Mouse (Mus musculus) yolk sac, embryonic 10.5 days (tissue): ENCODE measurements around the gene Foxo3.

Source experiments
- DNase-seq: peaks from one replicate; pipeline ENCODE4 v3.0.0-alpha.2; 2017; ENCODE audit warnings: low spot score

The Foxo3 gene

GRCm38 (mm10) chr10:42275871-42276501, 569 bp downstream of the Foxo3 start:
- DNase-seq, result peak; percentile 84

DNA sequence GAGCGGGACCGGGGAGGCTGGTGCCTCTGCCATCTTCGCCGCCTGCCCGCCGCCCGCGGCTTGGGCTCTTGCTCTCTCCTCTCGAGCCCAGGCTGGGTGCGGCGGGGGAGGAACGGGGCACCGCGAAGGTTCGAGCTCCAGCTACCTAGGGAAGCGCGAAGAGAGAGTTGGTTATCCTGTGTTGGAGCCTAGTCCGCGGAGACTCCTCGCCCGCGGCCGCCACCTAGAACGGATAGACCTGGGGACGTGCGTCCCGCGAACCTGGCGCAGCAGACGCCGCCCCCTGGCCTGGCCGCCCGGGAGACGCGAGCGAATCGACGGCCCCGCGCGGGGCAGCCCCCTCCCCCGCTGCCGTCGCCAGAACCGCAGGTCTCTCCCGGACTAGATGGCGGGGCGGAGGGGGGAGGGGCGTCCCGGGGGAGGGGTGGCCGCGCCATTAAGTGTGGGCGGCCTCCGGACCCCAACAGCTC, 1.1 kb downstream of the Foxo3 start:
- DNase-seq, result no peak

- no peak for DNase-seq
Observed at GRCm38 (mm10) chr10:42274712-42275400, 1.7 kb downstream of the Foxo3 start.

- peak; percentile 81 for DNase-seq
Observed at GRCm38 (mm10) chr10:42273760-42274691, 2.5 kb downstream of the Foxo3 start.

DNA sequence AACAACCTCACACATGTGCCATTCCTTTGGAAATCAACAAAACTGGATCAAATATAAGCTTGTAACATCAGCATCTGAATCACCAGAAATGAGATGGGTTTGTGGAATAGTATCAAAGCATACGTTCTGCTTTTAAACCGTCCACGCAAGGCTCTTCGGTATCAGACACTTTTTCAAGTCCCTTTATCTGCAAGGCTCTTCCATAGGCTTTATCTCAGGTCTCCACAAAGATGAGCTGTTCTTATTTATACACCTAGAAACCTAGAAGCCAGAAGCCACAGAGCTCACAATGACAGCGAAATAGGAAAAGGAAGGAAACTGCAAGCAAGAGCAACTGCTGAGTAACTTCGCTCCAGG, 3.2 kb downstream of the Foxo3 start:
- no peak for DNase-seq

DNA sequence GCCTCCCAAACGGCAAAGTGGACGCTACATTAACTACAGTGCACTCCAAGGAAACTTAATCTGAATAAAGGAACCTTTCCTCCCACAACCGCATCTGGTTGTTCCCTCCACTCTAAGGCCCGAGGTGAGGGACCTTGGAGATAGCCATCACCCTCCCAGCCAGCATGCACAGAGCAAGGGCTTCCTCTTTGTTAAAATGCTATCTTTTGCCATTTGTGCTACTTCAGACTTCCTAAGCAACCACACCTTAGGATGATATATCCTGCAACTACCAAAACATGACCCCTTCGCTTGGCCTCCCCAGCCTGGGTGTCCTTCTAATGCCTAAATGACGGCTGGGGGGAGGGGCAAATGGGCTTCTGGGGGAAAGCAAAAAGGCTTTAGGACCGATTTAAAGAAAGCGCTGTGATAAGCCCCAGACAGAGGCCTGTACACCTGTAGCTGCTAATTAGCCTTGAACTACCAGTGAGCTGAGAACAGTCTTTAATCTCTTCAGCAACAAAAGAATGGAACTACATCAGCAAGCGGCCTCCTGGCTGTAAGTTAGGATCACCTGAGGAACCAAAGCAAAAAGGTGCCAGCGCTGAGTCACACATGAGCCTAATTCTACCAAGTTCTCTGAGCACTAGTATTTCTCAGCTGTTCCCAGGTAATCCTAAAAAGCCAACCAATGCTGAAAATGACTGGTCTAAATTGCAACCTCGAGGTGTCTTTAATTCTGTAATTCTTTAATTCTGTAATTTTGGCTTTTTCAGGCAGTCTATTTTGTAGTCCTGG, 4.9 kb downstream of the Foxo3 start:
- no peak for DNase-seq

DNA sequence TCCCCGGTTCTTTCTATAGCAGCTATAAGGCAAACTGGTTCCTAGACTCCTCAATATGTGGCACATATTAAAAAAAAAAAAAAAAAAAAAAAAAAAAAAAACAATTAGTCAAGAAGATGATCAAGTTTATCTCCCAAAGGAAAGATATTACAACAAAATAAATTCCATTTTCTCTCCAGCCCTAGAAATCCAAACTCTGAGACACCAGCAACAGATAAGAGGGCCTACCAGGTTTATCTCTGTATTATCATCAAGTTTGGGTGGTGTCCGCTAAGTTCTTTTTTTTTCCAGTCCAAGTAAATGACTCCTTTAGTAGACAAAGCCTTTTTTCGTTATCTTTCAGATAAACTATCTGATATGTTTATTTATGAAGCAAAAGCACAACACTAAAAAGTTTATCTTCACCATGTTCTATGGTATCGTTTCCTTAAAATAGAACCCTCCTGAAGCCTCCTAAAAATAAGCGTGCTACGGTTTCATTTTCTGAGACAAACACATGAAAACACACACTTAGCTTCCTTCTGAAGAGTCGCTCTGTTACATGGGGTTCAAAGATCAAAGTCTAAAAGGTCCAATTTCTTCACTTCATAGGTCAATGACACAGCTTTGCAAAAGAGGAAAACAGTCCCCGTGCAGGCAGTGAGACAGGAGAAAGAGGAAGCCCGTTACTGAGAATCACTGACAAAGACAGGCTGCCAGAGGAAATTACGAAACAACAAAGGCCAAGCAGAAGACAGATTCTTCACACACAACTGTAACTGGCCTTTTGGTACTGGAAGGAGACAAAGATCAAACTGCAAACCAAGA, 6.1 kb downstream of the Foxo3 start:
- peak; percentile 75 for DNase-seq

DNA sequence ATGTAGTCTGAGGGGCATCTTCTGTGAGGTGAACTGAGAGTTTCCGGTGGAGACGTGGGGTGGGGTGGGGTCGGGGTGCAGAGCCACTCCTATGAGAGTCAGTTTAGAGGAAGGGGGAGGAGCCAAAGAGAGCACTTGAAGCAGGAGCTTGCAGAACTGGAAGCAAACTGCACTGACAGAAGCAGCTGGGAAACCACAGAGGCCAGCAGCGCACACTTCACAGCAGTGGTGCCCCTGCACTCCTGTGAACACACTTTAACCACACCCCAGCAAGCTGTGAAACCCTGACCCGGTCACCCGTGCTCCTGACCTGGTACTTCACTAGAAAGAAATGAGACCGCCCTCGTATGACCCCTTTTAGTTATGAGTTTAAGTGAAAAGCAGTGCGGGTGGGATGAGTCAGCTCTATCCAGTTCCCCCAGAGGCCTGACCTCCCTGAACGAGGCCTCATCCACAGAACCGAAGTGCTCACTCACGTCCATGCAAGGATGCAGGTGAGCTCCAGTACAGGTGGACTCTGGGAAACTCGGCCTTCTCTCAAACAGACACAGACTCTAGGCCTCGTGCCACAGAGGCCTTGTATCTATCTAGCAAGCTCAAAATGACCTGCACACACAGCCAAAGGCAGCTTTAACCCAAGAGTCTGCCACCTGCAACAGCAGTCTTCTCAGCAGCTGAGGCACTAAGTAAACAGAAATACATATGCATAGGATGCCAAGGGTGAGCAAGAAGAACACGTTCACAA, 7.1 kb downstream of the Foxo3 start:
- DNase-seq, result no peak

DNA sequence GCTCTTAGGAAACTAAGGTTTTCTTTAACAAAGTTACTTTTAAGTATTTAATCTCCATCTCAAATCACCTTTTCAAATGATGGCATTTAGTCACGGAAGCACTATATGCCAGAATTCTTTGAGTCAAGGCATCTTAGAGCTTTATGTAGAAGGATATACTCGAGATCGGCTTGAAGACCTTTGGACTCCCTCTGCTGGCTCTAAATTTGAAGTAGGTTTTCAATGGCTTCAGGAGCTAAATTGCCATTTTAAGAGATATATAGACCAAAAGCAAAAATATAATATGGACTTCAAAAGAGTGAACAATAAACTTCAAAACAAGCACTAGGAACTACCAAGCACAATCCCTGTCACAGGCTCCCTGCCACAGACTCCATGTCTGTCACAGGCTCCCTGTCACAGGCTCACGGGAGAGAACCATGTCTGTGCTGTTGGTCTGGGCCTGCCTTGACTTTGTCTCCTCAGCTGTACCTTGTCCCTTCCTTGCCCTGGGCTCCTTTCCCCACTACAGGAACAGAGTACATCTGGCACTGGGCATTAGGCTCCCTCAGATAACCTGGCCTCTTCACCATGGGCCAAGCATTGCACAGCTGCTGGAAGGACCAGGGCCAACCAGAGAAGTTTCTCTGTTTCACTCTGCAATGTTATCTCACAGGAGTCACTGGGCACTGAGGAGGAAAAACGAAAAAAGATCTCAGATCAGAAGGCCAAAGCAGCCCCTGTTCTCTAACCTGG, 8.6 kb downstream of the Foxo3 start:
- no peak for DNase-seq

- DNase-seq, result no peak
Observed at GRCm38 (mm10) chr10:42265021-42265689, 11.4 kb downstream of the Foxo3 start.

- DNase-seq, result peak; percentile 25
Observed at GRCm38 (mm10) chr10:42264195-42264594, 12.4 kb downstream of the Foxo3 start.

- no peak for DNase-seq
Observed at GRCm38 (mm10) chr10:42263701-42264100, 12.9 kb downstream of the Foxo3 start.

- DNase-seq, result no peak
Observed at GRCm38 (mm10) chr10:42262061-42262460, 14.5 kb downstream of the Foxo3 start.

GRCm38 (mm10) chr10:42261103-42261502, 15.5 kb downstream of the Foxo3 start:
- no peak for DNase-seq

- no peak for DNase-seq
Observed at GRCm38 (mm10) chr10:42260523-42260922, 16.0 kb downstream of the Foxo3 start.

- DNase-seq, result no peak
Observed at GRCm38 (mm10) chr10:42259602-42260001, 17.0 kb downstream of the Foxo3 start.

DNA sequence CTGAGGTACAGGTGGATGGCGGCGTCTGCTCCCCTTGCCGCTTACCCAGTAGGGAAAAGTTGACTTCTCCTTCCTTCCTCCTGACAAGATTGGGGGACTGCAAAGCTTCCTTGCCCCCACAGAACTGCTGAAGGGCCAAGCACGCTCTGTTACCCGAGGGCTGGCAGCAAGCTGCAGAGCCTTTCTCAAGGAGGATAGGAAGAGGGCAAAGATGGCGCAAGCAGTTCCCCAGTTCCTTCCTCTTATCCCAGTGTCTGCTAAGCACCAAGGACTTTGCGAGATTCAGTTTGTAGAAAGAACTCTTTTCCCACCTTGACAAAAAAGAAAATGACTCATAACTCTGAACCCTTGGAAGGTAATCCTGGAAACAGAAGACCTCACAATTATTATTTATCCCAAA, 18.6 kb downstream of the Foxo3 start:
- no peak for DNase-seq

DNA sequence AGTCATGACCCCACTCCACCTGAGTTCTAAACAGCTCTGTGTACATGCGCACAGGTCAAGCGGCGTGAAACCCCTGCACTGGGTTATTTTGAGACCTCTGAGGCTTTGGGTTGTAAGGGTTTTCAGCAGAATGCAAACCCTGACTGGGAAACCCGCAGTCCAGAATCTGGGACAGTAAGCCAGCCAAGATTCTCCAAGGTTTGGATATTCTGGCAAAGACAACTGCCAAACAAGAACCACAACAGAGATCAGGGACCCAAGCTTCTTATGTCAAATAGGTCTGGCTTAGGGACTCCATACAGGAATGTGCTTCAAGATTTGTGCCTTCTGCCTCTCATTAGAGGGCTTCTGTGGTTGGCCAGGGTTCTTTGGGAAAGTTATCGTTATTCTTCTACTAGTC, 21.8 kb downstream of the Foxo3 start:
- no peak for DNase-seq

GRCm38 (mm10) chr10:42251749-42252323, 24.7 kb downstream of the Foxo3 start:
- peak; percentile 25 for DNase-seq
